Mouse (Mus musculus) G1E (cell line): ENCODE data around the gene Dazap2.

Experiments used
- CTCF ChIP-seq: IDR thresholded peaks from 2 replicates; pipeline ENCODE4 v1.5.1; 2012; ENCODE audit warnings: low read depth, low read length, inconsistent platforms, mixed read lengths
- GATA1 ChIP-seq: IDR thresholded peaks from 2 replicates; pipeline ENCODE4 v1.6.1; 2012; ENCODE audit warnings: borderline replicate concordance, low read length, inconsistent platforms, mixed read lengths
- POLR2AphosphoS5 ChIP-seq: IDR thresholded peaks from 2 replicates; pipeline ENCODE4 v1.6.1; 2012; ENCODE audit warnings: low read depth, low read length, inconsistent platforms; ENCODE audit not compliant: insufficient replicate concordance
- TAL1 ChIP-seq: conservative IDR thresholded peaks from 2 replicates; pipeline ENCODE4 v1.6.1; 2012; ENCODE audit warnings: low read depth, low read length, inconsistent platforms, mixed read lengths

GRCm38 (mm10) chr15:100665411-100666218 is 50.5 kb downstream of the Dazap2 start:
- TF ChIP-seq CTCF = no peak
- TF ChIP-seq GATA1 = no peak
- TF ChIP-seq TAL1 = no peak
- no peak for TF ChIP-seq POLR2AphosphoS5
